Mouse (Mus musculus) testis, adult 2 months (tissue): ENCODE measurements at regions not wholly inside any gene's neighbourhood (a gene's known extent, or its start where the extent isn't known, plus 50 kb on each side); places are given as distances from the start of the nearest gene placed in this dataset.

Experiments used
- CTCF ChIP-seq: fragments of 200-500 bp; IDR thresholded peaks from 2 replicates; pipeline ENCODE4 v1.5.1; 2012; ENCODE audit warnings: low read depth, mild to moderate bottlenecking, inconsistent platforms, low read length, moderate library complexity; ENCODE audit not compliant: control insufficient read depth, insufficient read depth, insufficient replicate concordance
- POLR2A ChIP-seq: fragments of 200-500 bp; IDR thresholded peaks from 2 replicates; pipeline ENCODE4 v1.6.1; 2012; ENCODE audit warnings: low read depth, mild to moderate bottlenecking, inconsistent platforms, low read length, moderate library complexity; ENCODE audit not compliant: control insufficient read depth

DNA sequence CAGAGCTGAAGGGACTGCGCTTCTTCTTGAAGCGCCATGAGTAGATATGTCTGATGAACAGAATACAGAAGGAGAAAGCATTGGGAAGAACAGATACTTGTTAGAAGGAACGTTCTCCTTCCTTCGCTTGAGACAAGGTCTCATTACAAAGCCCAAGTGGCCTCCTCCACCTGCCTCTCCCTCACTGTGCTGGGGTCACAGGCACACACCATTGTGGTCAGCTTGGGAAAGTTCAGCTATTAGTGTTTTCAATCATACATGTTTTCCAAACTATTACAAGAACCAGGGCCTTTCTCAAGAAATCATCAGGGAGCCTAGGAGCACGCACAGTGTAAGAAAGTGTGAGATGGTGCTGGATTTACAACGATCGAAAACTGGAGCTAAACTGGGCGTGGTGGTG is 445.0 kb downstream of the Sox2 start:
- TF ChIP-seq POLR2A (no peak), CTCF (no peak)
